Mouse (Mus musculus): ENCODE results near the gene Sdhaf1. TPM values are rescaled to one million over a fixed set of nuclear protein-coding genes. Genes with fewer than 3 reads are reported as not detected.

Sdhaf1 gene
- polyA plus RNA-seq, 1 experiment from 2014 or later = 4.3 TPM

DNA sequence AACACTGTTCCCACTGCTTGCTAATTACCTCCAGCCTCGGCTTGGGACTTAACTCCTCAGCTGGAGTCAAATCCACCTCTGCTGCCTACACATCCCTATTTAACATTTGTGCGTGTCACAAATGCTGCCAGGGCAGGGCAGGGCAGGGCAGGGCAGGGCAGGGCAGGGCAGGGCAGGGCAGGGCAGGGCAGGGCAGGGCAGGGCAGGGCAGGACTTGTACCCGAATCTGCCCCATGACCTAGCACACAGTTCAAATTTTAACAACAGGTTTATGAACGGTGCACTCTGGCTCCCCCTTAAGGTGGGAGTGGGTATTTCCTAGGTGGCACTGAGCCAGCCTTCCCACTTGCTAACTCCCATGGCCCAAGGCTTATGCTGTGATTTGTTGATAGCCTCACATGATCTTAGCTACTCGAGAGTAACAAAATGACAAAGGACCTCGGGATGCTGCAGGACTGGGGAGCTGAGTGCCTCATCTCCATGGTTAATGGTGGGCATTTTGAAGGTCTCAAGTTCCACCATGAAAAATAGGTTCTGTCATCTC lies 29.7 kb upstream of the Sdhaf1 start:
- Histone ChIP-seq H3K4me1 (ENCODE audit: control insufficient read depth, low read depth, low read length) (peaks cover 2% of the 10 kb centered on the region; the same call in 1 of the 2 replicates), H3K27me3 (ENCODE audit: control insufficient read depth, insufficient read depth, low read depth, low read length) (peaks cover 4% of the 10 kb centered on the region; the same call in 1 of the 2 replicates), H3K4me2 (ENCODE audit: low read depth, low read length) (no peak overlapping the region), H3K27ac (ENCODE audit: low read length) (peak overlapping the region; percentile 13; the same call in 1 of the 2 replicates), H3K36me3 (ENCODE audit: control insufficient read depth, insufficient read depth) (no peaks in the 10 kb centered on the region), H3K9me3 (replicated peaks; ENCODE audit: control insufficient read depth, low read length) (no peaks in the 10 kb centered on the region), H3K4me3 (ENCODE audit: low read depth, low read length) (no peak overlapping the region), H3K9ac (ENCODE audit: low read depth, low read length) (no peak overlapping the region)
- WGBS (ENCODE audit: insufficient replicate concordance) = 11% methylated on average over 6 of the region's 6 CpGs
- peak; percentile 49 for ATAC-seq (ENCODE audit: low read depth)

DNA sequence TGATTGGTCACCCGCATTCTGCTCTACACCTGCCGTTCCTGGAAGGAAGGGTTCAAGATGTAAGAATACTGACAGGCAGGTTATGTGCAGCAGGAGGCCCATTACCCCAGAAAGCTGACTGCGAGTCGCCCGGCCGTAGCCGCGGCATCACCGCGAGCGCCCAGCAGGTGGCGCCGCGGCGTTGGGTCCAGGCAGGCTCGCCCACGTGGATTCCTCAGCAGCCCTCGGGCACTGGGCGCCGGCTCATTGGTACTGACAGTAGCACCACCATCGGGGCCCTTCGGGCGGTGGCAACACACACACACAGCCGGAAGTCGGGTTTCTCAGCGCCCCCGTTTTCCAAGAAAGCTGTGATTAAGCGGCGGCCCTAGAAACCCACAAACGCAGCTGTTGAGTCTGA lies 24.1 kb upstream of the Sdhaf1 start:
- no peak for ATAC-seq (ENCODE audit: low read depth)
- WGBS (ENCODE audit: insufficient replicate concordance) = 1% methylated on average over 30 of the region's 30 CpGs
- Histone ChIP-seq H3K9ac (ENCODE audit: low read depth, low read length) (no peak overlapping the region), H3K4me1 (ENCODE audit: control insufficient read depth, low read depth, low read length) (no peaks in the 10 kb centered on the region), H3K27me3 (ENCODE audit: control insufficient read depth, insufficient read depth, low read depth, low read length) (peaks cover 18% of the 10 kb centered on the region), H3K4me3 (ENCODE audit: low read depth, low read length) (no peak overlapping the region), H3K9me3 (replicated peaks; ENCODE audit: control insufficient read depth, low read length) (no peaks in the 10 kb centered on the region), H3K4me2 (ENCODE audit: low read depth, low read length) (no peak overlapping the region), H3K36me3 (ENCODE audit: control insufficient read depth, insufficient read depth) (no peaks in the 10 kb centered on the region), H3K27ac (ENCODE audit: low read length) (no peak overlapping the region)

DNA sequence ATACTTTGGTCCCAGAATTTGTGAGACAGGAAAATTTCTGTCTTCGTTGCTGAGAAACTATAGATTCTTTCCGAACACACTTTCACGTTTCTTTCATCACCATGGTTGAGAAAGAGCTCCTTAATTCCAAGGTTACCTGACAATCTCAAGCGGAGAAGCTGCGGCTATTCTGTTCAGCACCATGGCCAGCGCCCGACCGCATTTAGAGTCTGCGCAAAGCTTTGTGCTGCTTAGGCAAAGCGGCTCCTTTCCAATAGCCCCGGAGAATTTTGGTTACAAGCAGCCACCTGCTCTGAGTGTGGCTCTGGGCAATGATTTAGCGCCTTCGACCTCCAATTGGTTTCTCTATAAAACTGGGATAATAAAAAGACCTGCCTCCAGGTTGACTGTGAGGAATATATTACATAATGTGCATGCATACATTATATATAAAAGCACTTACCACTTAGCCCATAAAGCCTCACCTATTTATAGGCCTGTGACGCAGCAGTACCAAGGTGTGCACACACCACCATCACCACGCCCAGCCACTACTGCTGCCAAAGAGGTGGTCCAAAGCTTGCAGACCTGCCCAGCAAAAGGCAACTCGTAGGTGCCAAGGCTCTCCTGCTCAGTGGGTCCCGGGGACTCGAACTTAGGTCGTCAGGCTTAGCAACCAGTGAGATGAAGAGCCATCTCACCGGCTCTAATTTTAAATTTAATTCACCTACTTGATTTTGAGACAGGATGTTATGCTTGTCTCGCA lies 23.1 kb upstream of the Sdhaf1 start:
- WGBS (ENCODE audit: insufficient replicate concordance) = 18% methylated on average over 21 of the region's 21 CpGs
- ATAC-seq (ENCODE audit: low read depth) = no peak
- Histone ChIP-seq H3K27me3 (ENCODE audit: control insufficient read depth, insufficient read depth, low read depth, low read length) (peaks cover 18% of the 10 kb centered on the region), H3K9me3 (replicated peaks; ENCODE audit: control insufficient read depth, low read length) (no peaks in the 10 kb centered on the region), H3K4me1 (ENCODE audit: control insufficient read depth, low read depth, low read length) (no peaks in the 10 kb centered on the region), H3K36me3 (ENCODE audit: control insufficient read depth, insufficient read depth) (no peaks in the 10 kb centered on the region), H3K4me3 (ENCODE audit: low read depth, low read length) (no peak overlapping the region), H3K9ac (ENCODE audit: low read depth, low read length) (no peak overlapping the region), H3K27ac (ENCODE audit: low read length) (no peak overlapping the region), H3K4me2 (ENCODE audit: low read depth, low read length) (no peak overlapping the region)

DNA sequence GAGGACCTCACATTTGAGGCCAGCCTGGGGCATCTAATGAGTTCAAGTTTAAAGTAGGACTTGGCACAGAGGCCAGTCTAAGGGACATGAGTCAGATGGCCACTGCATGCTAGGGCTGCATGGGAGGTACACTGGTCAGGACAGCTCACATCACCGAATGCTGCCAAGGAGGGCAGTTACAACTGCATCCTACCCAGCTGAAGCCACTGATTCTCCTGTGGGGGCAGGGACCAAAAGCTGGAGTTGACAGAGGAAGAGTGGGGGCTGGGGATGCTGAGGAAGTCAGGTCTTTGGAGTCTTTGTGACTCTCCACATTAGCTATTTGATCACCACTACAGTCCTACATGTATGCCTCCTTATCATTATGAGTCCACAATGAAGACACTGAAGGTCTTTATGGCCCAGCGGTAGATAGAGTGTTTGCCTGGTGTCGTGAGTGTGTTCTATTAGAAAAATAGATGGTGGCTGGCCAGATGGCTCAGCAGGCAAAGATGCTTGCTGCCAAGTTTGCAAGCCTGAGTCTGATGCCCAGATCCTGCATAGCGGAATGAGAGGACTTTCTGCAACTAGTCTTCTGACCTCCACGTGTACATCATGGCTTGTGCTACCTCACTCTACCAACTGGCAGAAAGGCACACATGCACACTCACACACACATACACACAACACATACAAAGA lies 15.9 kb upstream of the Sdhaf1 start:
- H3K27ac ChIP-seq (ENCODE audit: low read length) = no peak overlapping the region
- WGBS (ENCODE audit: insufficient replicate concordance) = 58% methylated on average over 5 of the region's 5 CpGs
- no peak for ATAC-seq (ENCODE audit: low read depth)
- H3K36me3 ChIP-seq (ENCODE audit: control insufficient read depth, insufficient read depth) = no peaks in the 10 kb centered on the region
- no peaks in the 10 kb centered on the region for H3K4me1 ChIP-seq (ENCODE audit: control insufficient read depth, low read depth, low read length)
- no peak overlapping the region for H3K4me3 ChIP-seq (ENCODE audit: low read depth, low read length)
- H3K9me3 ChIP-seq (replicated peaks; ENCODE audit: control insufficient read depth, low read length) = no peaks in the 10 kb centered on the region
- no peak overlapping the region for H3K4me2 ChIP-seq (ENCODE audit: low read depth, low read length)
- H3K27me3 ChIP-seq (ENCODE audit: control insufficient read depth, insufficient read depth, low read depth, low read length) = peaks cover 11% of the 10 kb centered on the region
- H3K9ac ChIP-seq (ENCODE audit: low read depth, low read length) = no peak overlapping the region

DNA sequence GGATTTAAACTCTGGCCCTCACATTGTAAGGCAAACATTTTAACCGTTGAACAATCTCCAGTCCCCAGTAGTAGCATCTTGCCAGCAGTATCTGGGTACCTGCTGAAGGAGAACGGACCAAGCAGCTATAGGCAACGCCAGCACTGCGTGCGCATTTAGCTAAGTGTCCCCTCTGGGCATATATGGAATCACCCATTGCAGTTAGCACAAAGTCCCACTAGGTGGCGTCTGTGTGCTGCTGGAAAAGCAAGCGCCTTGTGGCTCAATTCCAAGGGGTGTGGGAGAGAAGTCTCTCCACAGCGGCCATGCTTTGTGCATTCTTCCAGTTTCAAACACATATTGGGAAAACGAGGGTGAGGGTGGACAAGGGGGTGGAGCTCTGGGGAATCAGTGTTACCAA lies 12.7 kb upstream of the Sdhaf1 start:
- H3K27me3 ChIP-seq (ENCODE audit: control insufficient read depth, insufficient read depth, low read depth, low read length) = peaks cover 13% of the 10 kb centered on the region
- H3K9me3 ChIP-seq (replicated peaks; ENCODE audit: control insufficient read depth, low read length) = no peaks in the 10 kb centered on the region
- no peak overlapping the region for H3K27ac ChIP-seq (ENCODE audit: low read length)
- no peak overlapping the region for H3K4me3 ChIP-seq (ENCODE audit: low read depth, low read length)
- peaks cover 3% of the 10 kb centered on the region for H3K4me1 ChIP-seq (ENCODE audit: control insufficient read depth, low read depth, low read length)
- ATAC-seq (ENCODE audit: low read depth) = 0 out of 2 replicates have a peak, but pooled peaks have one; percentile 21
- no peak overlapping the region for H3K4me2 ChIP-seq (ENCODE audit: low read depth, low read length)
- H3K9ac ChIP-seq (ENCODE audit: low read depth, low read length) = no peak overlapping the region
- no peaks in the 10 kb centered on the region for H3K36me3 ChIP-seq (ENCODE audit: control insufficient read depth, insufficient read depth)
- 2% methylated on average over 9 of the region's 9 CpGs for WGBS (ENCODE audit: insufficient replicate concordance)

DNA sequence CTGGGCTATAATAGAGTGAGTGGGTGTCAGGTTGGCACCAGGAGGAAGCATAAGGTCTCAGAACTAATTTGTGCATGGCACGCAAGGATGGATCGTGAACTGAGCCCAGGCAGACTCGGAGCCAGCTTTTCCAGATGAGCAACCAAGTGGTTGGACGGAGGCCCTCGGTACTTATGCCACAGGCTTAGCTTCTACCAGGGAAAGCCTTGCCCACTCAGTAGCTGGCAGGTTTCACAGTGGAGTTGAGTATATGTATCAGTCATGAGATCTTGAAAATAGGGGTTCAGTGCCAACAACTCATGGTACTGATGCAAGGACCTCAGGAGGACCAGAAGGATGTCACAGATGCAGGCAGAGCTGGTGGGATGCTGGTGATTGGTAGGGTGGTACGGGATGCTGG lies 12.0 kb upstream of the Sdhaf1 start:
- H3K9me3 ChIP-seq (replicated peaks; ENCODE audit: control insufficient read depth, low read length) = no peaks in the 10 kb centered on the region
- WGBS (ENCODE audit: insufficient replicate concordance) = 68% methylated on average over 6 of the region's 6 CpGs
- H3K27ac ChIP-seq (ENCODE audit: low read length) = no peak overlapping the region
- H3K36me3 ChIP-seq (ENCODE audit: control insufficient read depth, insufficient read depth) = no peaks in the 10 kb centered on the region
- H3K27me3 ChIP-seq (ENCODE audit: control insufficient read depth, insufficient read depth, low read depth, low read length) = peaks cover 13% of the 10 kb centered on the region
- H3K4me3 ChIP-seq (ENCODE audit: low read depth, low read length) = no peak overlapping the region
- H3K4me1 ChIP-seq (ENCODE audit: control insufficient read depth, low read depth, low read length) = peaks cover 3% of the 10 kb centered on the region
- H3K4me2 ChIP-seq (ENCODE audit: low read depth, low read length) = no peak overlapping the region
- no peak for ATAC-seq (ENCODE audit: low read depth)
- H3K9ac ChIP-seq (ENCODE audit: low read depth, low read length) = no peak overlapping the region

DNA sequence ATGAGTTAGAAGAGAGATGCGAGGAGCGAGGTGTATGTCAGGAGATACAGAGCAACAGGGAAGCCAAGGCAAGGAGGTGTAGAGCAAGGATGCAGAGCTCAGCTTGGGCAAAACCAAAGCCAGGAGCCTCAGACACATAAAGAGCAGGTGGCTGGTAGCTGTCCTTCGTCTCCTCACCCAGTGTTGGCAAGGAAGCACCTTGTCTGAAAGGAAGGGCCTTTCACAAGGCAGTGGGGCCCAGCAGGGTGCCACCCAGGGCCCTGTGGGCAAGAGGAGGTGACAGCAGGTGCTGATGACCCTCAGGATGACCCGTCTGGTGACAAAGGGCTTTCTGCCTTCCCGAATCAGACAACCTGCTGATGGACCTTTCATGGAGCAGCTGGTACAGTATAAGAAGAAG lies 10.9 kb upstream of the Sdhaf1 start:
- H3K36me3 ChIP-seq (ENCODE audit: control insufficient read depth, insufficient read depth) = no peaks in the 10 kb centered on the region
- peaks cover 13% of the 10 kb centered on the region for H3K27me3 ChIP-seq (ENCODE audit: control insufficient read depth, insufficient read depth, low read depth, low read length)
- no peak overlapping the region for H3K4me2 ChIP-seq (ENCODE audit: low read depth, low read length)
- no peaks in the 10 kb centered on the region for H3K9me3 ChIP-seq (replicated peaks; ENCODE audit: control insufficient read depth, low read length)
- no peak for ATAC-seq (ENCODE audit: low read depth)
- 32% methylated on average over 5 of the region's 5 CpGs for WGBS (ENCODE audit: insufficient replicate concordance)
- no peak overlapping the region for H3K27ac ChIP-seq (ENCODE audit: low read length)
- no peak overlapping the region for H3K4me3 ChIP-seq (ENCODE audit: low read depth, low read length)
- no peak overlapping the region for H3K9ac ChIP-seq (ENCODE audit: low read depth, low read length)
- peaks cover 3% of the 10 kb centered on the region for H3K4me1 ChIP-seq (ENCODE audit: control insufficient read depth, low read depth, low read length)

DNA sequence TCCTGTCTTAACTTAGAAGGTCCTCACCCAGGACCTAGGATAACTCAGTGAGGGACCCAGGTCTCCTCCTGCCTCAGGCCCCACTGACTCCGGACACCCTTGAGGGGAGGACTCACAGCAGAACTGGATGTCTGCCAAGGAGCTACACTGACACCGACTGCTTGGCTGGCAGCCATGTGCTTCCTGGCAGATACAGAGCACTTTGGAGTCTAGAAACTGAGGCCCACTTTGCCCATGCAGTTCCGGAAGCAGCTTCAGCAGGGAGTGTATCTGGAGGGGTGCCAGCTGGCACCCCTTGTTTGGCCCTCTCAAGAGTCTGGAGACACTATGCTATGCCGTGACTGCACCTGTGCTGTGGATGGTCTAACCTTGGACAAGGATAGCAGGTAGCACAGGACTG lies 9.7 kb upstream of the Sdhaf1 start:
- Histone ChIP-seq H3K27ac (ENCODE audit: low read length) (no peak overlapping the region), H3K4me1 (ENCODE audit: control insufficient read depth, low read depth, low read length) (peaks cover 3% of the 10 kb centered on the region), H3K27me3 (ENCODE audit: control insufficient read depth, insufficient read depth, low read depth, low read length) (peaks cover 13% of the 10 kb centered on the region), H3K9me3 (replicated peaks; ENCODE audit: control insufficient read depth, low read length) (no peaks in the 10 kb centered on the region), H3K4me3 (ENCODE audit: low read depth, low read length) (no peak overlapping the region), H3K36me3 (ENCODE audit: control insufficient read depth, insufficient read depth) (no peaks in the 10 kb centered on the region), H3K4me2 (ENCODE audit: low read depth, low read length) (no peak overlapping the region), H3K9ac (ENCODE audit: low read depth, low read length) (no peak overlapping the region)
- 21% methylated on average over 4 of the region's 4 CpGs for WGBS (ENCODE audit: insufficient replicate concordance)
- ATAC-seq (ENCODE audit: low read depth) = peak; percentile 55; the same call in 1 of the 2 replicates
